Mouse (Mus musculus): ENCODE measurements at regions not wholly inside any gene's neighbourhood (a gene's known extent, or its start where the extent isn't known, plus 50 kb on each side); places are given as distances from the start of the nearest gene placed in this dataset.

- no peak for DNase-seq (ENCODE audit: low spot score in 2 of 2)
Measured at GRCm38 (mm10) chr2:103848923-103849700, 51.7 kb upstream of the Caprin1 start.

GRCm38 (mm10) chr2:103849766-103850530 lies 52.5 kb upstream of the Caprin1 start:
- DNase-seq (ENCODE audit: low spot score in 2 of 2): no peak

GRCm38 (mm10) chr2:103850531-103850816 lies 53.0 kb upstream of the Caprin1 start:
- DNase-seq (ENCODE audit: low spot score in 2 of 2): no peak

- no peak for DNase-seq (ENCODE audit: low spot score in 2 of 2)
Measured at GRCm38 (mm10) chr2:103851171-103851570, 53.7 kb upstream of the Caprin1 start.

DNA sequence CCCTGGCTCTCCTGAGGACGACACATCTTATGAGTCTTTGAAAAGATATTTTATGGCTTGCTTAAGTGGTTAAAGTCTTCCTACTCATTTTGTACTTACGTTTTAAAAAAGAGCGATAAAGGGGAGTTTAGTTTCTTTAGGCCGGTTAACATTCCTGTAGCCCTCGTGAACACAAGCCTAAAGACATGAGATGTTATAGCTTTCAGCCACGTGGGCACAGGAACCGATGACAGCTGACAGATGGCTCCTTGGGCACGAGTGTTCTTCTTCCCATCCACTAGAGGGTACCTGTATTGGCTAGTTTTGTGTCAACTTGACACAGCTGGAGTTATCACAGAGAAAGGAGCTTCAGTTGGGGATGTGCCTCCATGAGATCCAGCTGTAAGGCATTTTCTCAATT lies 63.8 kb upstream of the Caprin1 start:
- DNase-seq (ENCODE audit: low spot score in 2 of 2): peak in 1 of 2 experiments; percentile 38

GRCm38 (mm10) chr2:103864254-103864653 lies 66.8 kb upstream of the Caprin1 start:
- DNase-seq (ENCODE audit: low spot score in 2 of 2): no peak

- DNase-seq (ENCODE audit: low spot score in 2 of 2): peak in 1 of 2 experiments; percentile 63
Measured at GRCm38 (mm10) chr2:103865319-103866171, 68.1 kb upstream of the Caprin1 start.

GRCm38 (mm10) chr2:103867241-103867957 lies 70.0 kb upstream of the Caprin1 start:
- peak in 1 of 2 experiments; percentile 17 for DNase-seq (ENCODE audit: low spot score in 2 of 2)

GRCm38 (mm10) chr2:103867958-103868330 lies 70.5 kb upstream of the Caprin1 start:
- peak in 1 of 2 experiments; percentile 32 for DNase-seq (ENCODE audit: low spot score in 2 of 2)

GRCm38 (mm10) chr2:103868655-103869054 lies 71.2 kb upstream of the Caprin1 start:
- peak in 1 of 2 experiments; percentile 38 for DNase-seq (ENCODE audit: low spot score in 2 of 2)

DNA sequence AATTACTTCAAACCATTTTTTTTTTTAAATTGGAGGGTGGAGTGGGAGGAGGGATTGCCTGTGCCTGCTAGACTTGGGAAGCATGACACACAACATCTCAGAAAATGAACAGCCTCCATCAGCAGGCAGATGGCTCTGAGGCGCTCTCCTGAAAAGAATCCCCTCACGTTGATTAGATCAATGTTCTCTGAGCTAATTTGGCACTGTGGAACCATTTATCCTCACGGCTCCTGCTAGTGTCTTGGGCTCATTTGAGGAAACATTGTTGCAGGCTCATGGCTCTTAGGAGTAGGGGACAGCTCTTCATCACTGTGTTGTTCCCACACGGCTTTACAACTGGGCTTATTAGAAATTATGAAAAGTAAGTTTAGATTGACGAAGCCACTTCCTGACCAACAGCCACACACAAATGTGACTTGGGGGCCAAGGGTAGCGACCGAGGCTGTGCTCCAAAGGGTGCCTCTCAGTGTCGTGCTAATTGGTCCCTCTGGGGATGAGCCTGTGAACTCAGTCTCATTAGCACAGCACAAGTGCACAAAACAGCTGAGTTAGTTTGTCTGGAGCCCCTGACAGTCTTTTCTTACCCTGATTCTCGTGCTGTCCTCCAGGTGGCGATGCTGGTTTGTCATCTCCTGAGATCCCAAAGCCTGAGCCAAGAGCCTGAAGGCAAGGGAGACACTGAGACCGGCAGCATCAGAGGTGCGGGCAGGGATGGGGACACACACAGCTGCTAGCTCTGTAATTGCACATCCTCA lies 74.2 kb upstream of the Caprin1 start:
- DNase-seq (ENCODE audit: low spot score in 2 of 2): peak; percentile 58 to 72

DNA sequence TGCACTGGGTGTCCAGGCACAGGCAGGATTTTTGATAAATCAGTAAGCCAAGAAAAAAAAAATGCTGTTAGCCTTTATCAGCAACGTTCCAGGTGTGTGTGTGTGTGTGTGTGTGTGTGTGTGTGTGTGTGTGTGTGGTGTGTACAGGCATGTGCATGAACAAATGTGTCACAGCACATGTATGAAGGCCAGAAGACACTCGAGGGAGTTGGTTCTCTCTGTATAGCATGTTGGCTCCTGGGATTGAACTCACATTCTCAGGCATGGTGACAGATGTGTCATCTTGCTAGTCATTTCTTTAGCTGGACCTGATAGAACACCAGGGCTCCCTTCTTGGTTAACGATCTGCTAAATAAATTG lies 74.8 kb upstream of the Caprin1 start:
- DNase-seq (ENCODE audit: low spot score in 2 of 2): no peak

GRCm38 (mm10) chr2:103873381-103873780 lies 75.9 kb upstream of the Caprin1 start:
- DNase-seq (ENCODE audit: low spot score in 2 of 2): peak in 1 of 2 experiments; percentile 39

DNA sequence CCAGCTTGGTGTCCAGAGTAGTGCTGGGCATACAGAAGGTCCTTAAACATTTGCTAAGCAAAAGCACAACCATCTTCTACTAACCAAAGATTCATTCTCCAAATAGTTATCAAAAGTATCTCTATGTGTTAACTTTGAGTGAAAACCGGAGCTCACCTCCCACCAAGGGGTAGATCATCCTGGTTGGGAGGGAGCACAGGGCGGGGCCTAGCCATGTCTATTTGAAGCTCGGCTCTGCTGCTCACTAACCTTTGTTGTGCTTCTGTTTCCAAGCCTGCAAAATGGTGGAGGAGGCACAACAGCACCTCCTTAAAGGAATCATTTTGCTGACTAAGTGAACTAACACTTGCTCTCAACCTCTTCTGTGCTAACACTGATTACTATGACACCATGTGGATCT lies 77.0 kb upstream of the Caprin1 start:
- DNase-seq (ENCODE audit: low spot score in 2 of 2): peak in 1 of 2 experiments; percentile 50

- peak in 1 of 2 experiments; percentile 22 for DNase-seq (ENCODE audit: low spot score in 2 of 2)
Measured at GRCm38 (mm10) chr2:103875754-103876153, 78.3 kb upstream of the Caprin1 start.

- DNase-seq (ENCODE audit: low spot score in 2 of 2): peak in 1 of 2 experiments; percentile 12
Measured at GRCm38 (mm10) chr2:103876236-103876635, 78.8 kb upstream of the Caprin1 start.

- no peak for DNase-seq (ENCODE audit: low spot score in 2 of 2)
Measured at GRCm38 (mm10) chr2:103881026-103881763, 76.6 kb upstream of the Lmo2 start.

GRCm38 (mm10) chr2:103884926-103885325 lies 72.9 kb upstream of the Lmo2 start:
- DNase-seq (ENCODE audit: low spot score in 2 of 2): no peak

GRCm38 (mm10) chr2:103888023-103888422 lies 69.8 kb upstream of the Lmo2 start:
- no peak for DNase-seq (ENCODE audit: low spot score in 2 of 2)

DNA sequence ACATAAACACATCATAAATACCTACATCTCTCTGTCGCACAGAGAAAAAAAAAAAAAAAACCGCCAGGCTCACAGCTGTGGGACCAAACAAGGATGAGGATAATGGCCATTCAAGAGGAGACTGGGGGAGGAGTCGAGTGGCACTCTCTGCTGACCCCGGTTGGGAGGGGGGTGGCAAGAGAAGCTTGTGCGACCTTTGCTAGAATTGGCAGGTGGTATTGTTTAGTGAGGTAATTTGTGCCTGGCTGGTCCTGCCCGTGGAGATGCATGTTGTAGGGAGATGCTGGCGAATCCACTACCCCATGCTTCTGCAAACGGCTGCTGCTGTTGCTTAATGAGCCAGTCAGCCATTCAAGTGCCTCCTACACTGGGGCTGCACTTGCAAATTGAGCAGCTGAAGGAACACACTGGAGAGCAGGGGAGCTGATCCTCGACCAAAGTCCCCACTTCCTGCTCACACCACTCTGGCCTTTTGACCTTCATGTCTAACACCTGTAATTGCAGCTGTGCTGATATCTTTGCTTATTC lies 66.5 kb upstream of the Lmo2 start:
- DNase-seq (ENCODE audit: low spot score in 2 of 2): no peak
